Mouse (Mus musculus): ENCODE data around the gene Fntb. TPM values are rescaled to one million over a fixed set of nuclear protein-coding genes. Genes with fewer than 3 reads are reported as not detected.

Fntb gene
- polyA plus RNA-seq, 1 experiment from 2014 or later: 16.2 TPM

DNA sequence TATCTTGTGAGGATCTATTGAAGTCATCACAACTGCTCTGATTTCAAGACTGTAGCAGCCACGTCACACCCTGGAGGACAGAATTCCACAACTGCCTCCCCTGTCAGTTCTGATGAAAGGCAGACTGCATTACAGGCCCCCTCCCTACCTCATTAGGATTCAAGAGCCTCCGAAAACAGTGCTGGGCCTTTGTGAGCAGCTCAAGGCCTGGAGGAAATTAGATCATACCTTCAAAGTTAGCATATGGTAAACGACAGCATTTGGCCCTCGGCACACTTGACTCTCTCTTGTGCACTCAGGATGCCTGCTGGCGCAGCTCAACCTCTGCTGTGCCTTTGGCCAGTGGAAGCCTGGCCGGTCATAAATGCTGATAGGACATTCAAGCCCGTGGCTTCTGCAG lies 130.4 kb downstream of the Fntb start:
- ATAC-seq (no peak), DNase-seq (no peak)
- WGBS (ENCODE audit: insufficient replicate concordance): 76% methylated on average over 7 of the region's 7 CpGs
- Histone ChIP-seq H3K9me3 (ENCODE audit: low read length) (no peaks in the 10 kb centered on the region), H3K4me1 (ENCODE audit: insufficient read depth) (no peaks in the 10 kb centered on the region), H3K27me3 (ENCODE audit: insufficient read depth, low read length) (no peaks in the 10 kb centered on the region), H3K27ac (ENCODE audit: low read depth) (no peak overlapping the region), H3K4me3 (ENCODE audit: low read depth, low read length) (no peak overlapping the region), H3K36me3 (replicated peaks; ENCODE audit: insufficient read depth, low read length) (peaks cover 4% of the 10 kb centered on the region), H3K4me2 (ENCODE audit: low read depth, low read length) (no peak overlapping the region), H3K9ac (replicated peaks) (no peak overlapping the region)
- no peak for TF ChIP-seq CTCF (IDR thresholded peaks at IDR 0.05; ENCODE audit: low read depth)
- TF ChIP-seq EP300 (IDR thresholded peaks at IDR 0.05; ENCODE audit: low read depth): no peak

DNA sequence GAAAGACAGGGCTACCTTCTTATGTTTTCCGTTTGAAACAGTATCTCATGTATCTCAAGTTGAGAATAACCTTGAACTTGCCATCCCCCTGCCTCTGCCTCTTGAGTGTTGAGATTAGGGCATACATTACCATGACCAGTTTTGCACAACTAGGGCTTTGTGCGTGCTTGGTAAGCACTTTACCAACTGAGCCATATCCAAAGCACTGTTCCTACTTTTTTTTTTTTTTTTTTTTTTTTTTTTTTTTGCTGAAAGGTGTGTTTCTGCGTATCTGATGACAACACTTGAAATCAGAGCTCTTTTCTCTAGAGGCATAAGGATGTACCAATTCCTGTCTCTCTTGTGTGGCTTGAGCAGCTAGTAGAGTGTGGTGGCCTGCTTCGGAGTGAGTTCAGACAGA lies 131.2 kb downstream of the Fntb start:
- DNase-seq (no peak), ATAC-seq (no peak)
- H3K4me3 ChIP-seq (ENCODE audit: low read depth, low read length): no peak overlapping the region
- 92% methylated on average over 4 of the region's 4 CpGs for WGBS (ENCODE audit: insufficient replicate concordance)
- no peak overlapping the region for H3K4me2 ChIP-seq (ENCODE audit: low read depth, low read length)
- H3K27me3 ChIP-seq (ENCODE audit: insufficient read depth, low read length): no peaks in the 10 kb centered on the region
- H3K9me3 ChIP-seq (ENCODE audit: low read length): no peaks in the 10 kb centered on the region
- peaks cover 3% of the 10 kb centered on the region for H3K36me3 ChIP-seq (replicated peaks; ENCODE audit: insufficient read depth, low read length)
- no peaks in the 10 kb centered on the region for H3K4me1 ChIP-seq (ENCODE audit: insufficient read depth)
- H3K27ac ChIP-seq (ENCODE audit: low read depth): no peak overlapping the region
- H3K9ac ChIP-seq (replicated peaks): no peak overlapping the region
- TF ChIP-seq CTCF (IDR thresholded peaks at IDR 0.05; ENCODE audit: low read depth) (no peak), EP300 (IDR thresholded peaks at IDR 0.05; ENCODE audit: low read depth) (no peak)

DNA sequence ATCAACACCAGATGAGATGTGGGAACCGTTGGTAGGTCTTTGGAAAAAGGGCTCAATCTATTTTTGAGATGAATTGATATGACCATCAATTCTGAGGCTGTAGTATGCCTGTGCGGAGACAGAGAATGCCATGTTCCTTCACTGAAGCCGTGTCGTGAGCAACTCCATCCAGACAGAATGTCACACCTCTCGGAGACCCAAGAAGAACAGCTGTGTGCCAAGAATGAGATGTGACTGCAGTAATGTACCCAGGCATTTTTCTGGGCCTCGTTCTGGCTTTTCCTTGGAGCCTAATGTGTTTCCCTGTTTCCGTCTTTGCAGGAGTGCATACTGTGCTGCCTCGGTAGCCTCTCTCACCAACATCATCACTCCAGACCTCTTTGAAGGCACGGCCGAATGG lies 131.6 kb downstream of the Fntb start:
- H3K9me3 ChIP-seq (ENCODE audit: low read length): no peaks in the 10 kb centered on the region
- no peak overlapping the region for H3K27ac ChIP-seq (ENCODE audit: low read depth)
- no peak overlapping the region for H3K9ac ChIP-seq (replicated peaks)
- DNase-seq (no peak), ATAC-seq (no peak)
- no peak overlapping the region for H3K4me2 ChIP-seq (ENCODE audit: low read depth, low read length)
- TF ChIP-seq CTCF (IDR thresholded peaks at IDR 0.05; ENCODE audit: low read depth) (no peak), EP300 (IDR thresholded peaks at IDR 0.05; ENCODE audit: low read depth) (no peak)
- no peak overlapping the region for H3K4me3 ChIP-seq (ENCODE audit: low read depth, low read length)
- peaks cover 3% of the 10 kb centered on the region for H3K36me3 ChIP-seq (replicated peaks; ENCODE audit: insufficient read depth, low read length)
- WGBS (ENCODE audit: insufficient replicate concordance): 91% methylated on average over 10 of the region's 10 CpGs
- no peaks in the 10 kb centered on the region for H3K4me1 ChIP-seq (ENCODE audit: insufficient read depth)
- H3K27me3 ChIP-seq (ENCODE audit: insufficient read depth, low read length): no peaks in the 10 kb centered on the region

DNA sequence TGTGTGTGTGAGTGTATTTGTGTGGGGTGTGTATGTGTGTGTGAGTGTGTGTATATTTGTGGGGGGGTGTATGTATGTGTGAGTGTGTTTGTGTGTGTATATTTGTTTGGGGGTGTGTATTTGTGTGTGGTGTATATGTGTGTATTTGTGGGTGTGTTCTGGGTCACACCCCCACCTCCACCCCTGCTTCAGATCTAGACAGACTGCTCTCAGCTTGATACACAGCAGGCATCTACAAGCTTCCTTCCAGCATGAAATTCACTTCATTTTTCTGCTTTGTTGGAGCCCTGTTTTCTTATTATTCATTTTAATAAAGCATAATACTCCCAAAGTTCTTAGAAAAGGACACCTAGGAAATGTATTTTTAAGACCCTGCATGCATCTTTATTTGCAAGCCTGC lies 132.8 kb downstream of the Fntb start:
- ATAC-seq: no peak
- DNase-seq: no peak
- Histone ChIP-seq H3K27me3 (ENCODE audit: insufficient read depth, low read length) (no peaks in the 10 kb centered on the region), H3K4me2 (ENCODE audit: low read depth, low read length) (no peak overlapping the region), H3K4me3 (ENCODE audit: low read depth, low read length) (no peak overlapping the region), H3K36me3 (replicated peaks; ENCODE audit: insufficient read depth, low read length) (peaks cover 5% of the 10 kb centered on the region), H3K9me3 (ENCODE audit: low read length) (no peaks in the 10 kb centered on the region), H3K9ac (replicated peaks) (no peak overlapping the region), H3K27ac (ENCODE audit: low read depth) (no peak overlapping the region), H3K4me1 (ENCODE audit: insufficient read depth) (no peaks in the 10 kb centered on the region)
- no peak for TF ChIP-seq CTCF (IDR thresholded peaks at IDR 0.05; ENCODE audit: low read depth)
- TF ChIP-seq EP300 (IDR thresholded peaks at IDR 0.05; ENCODE audit: low read depth): no peak

DNA sequence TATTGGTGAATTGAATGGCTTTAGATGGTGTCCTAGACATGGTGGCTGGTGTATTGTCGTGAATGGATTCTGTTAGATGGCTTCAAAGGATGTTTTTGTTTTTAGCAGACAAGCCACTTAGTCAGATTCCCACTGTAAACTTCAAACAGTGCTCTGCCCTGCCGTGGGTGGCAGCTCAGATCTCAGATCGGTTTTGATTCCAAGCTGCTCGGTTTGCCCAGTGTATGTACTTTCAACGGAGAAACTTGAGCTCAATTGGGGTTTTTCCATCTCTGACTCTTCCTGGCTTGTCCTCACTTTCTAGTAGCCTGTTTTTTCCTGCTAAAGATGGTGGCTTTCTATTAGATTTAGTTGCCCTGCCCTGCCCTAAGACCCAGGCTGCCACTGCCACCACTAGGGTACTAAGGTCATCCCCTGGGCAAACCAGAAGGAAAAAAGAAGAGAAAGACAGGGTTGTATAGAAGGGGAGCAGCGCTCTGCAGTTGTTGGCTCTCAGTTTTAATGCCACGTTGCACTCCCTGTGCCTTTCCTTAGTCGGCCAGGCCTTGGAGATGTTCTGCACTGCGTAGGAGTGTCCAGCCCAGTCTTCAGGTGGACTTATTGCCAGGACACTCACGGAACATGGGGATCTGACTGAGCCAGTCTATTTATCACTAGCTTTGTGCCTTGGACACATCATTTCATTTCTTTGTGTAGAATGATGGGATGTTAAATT lies 134.0 kb downstream of the Fntb start:
- TF ChIP-seq CTCF (IDR thresholded peaks at IDR 0.05; ENCODE audit: low read depth) (no peak), EP300 (IDR thresholded peaks at IDR 0.05; ENCODE audit: low read depth) (no peak)
- Histone ChIP-seq H3K27ac (ENCODE audit: low read depth) (no peak overlapping the region), H3K4me2 (ENCODE audit: low read depth, low read length) (no peak overlapping the region), H3K36me3 (replicated peaks; ENCODE audit: insufficient read depth, low read length) (peaks cover 5% of the 10 kb centered on the region), H3K4me3 (ENCODE audit: low read depth, low read length) (no peak overlapping the region), H3K27me3 (ENCODE audit: insufficient read depth, low read length) (no peaks in the 10 kb centered on the region), H3K9me3 (ENCODE audit: low read length) (no peaks in the 10 kb centered on the region), H3K4me1 (ENCODE audit: insufficient read depth) (no peaks in the 10 kb centered on the region), H3K9ac (replicated peaks) (no peak overlapping the region)
- no peak for ATAC-seq
- 90% methylated on average over 10 of the region's 10 CpGs for WGBS (ENCODE audit: insufficient replicate concordance)
- no peak for DNase-seq

DNA sequence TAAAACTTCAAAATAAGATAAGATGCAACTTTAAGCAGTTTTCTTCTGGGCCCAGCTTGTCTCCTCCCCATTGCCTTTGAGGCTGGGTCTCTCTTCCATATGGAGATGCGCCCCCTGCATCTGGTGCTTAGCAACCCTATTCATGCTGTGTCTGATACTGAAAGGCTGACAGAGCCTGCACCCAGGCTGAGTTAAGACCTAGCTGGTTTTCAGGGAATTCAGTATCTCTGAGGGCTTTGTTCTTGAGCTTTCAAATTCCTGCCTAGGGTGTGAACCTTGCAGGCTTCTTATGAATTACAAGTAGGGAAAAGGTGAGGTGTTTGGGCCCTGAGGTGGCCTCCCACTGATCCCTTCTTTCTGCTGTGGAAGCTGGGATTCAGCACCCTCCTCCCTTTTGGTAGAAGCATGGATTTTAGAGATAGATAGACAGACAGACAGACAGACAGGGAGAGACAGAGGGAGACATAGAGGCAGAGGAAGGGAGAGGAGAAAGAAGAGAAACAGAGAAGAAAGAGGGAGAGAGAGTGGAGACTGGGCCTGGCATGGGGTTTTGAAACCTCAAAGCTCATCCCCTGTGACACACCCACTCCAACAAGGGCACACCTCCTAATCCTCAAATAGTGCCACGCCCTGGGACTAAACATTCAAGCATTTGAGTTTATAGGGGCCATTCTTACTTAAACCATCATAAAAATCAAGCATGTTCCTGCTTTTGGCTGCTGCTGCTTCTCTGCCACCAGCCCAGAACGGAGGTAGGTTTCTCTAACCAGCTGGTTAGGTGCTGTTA lies 136.3 kb downstream of the Fntb start:
- Histone ChIP-seq H3K4me2 (ENCODE audit: low read depth, low read length) (no peak overlapping the region), H3K27ac (ENCODE audit: low read depth) (no peak overlapping the region), H3K4me1 (ENCODE audit: insufficient read depth) (peaks cover 4% of the 10 kb centered on the region), H3K36me3 (replicated peaks; ENCODE audit: insufficient read depth, low read length) (peaks cover 5% of the 10 kb centered on the region), H3K27me3 (ENCODE audit: insufficient read depth, low read length) (no peaks in the 10 kb centered on the region), H3K9me3 (ENCODE audit: low read length) (no peaks in the 10 kb centered on the region), H3K9ac (replicated peaks) (no peak overlapping the region), H3K4me3 (ENCODE audit: low read depth, low read length) (no peak overlapping the region)
- ATAC-seq (no peak), DNase-seq (no peak)
- 83% methylated on average over 3 of the region's 3 CpGs for WGBS (ENCODE audit: insufficient replicate concordance)
- no peak for TF ChIP-seq CTCF (IDR thresholded peaks at IDR 0.05; ENCODE audit: low read depth)
- TF ChIP-seq EP300 (IDR thresholded peaks at IDR 0.05; ENCODE audit: low read depth): no peak

All from liver, postnatal 0 days (tissue).